Mouse (Mus musculus) forebrain, postnatal 0 days (tissue): Measurements from ENCODE around the gene BC049352. TPM values are rescaled to one million over a fixed set of nuclear protein-coding genes. Genes with fewer than 3 reads are reported as not detected.

Experiments
- ATAC-seq: fragments of 200-750 bp; cut with Nextera tagmentation; 2 replicates; pipeline ENCODE4 v1.8.0; 2017; ENCODE audit warnings: mild to moderate bottlenecking, moderate library complexity
- DNase-seq: peaks from one replicate; pipeline ENCODE4 v3.0.0-alpha.2; 2015
- H3K27ac ChIP-seq: fragments of 300-500 bp; sonication (generic); 2 replicates; pipeline ENCODE4 v1.5.1; 2014; ENCODE audit warnings: low read depth, mild to moderate bottlenecking, antibody characterized with exemption, low read length, moderate library complexity, mixed read lengths
- H3K27me3 ChIP-seq: fragments of 300-500 bp; sonication (generic); 2 replicates; pipeline ENCODE4 v1.6.1; 2014; ENCODE audit warnings: mild to moderate bottlenecking, low read length, mixed read lengths; ENCODE audit not compliant: insufficient read depth
- H3K36me3 ChIP-seq: fragments of 300-500 bp; sonication (generic); 2 replicates; pipeline ENCODE4 v1.6.1; 2014; ENCODE audit warnings: mild to moderate bottlenecking, moderate library complexity; ENCODE audit not compliant: insufficient read depth
- H3K4me1 ChIP-seq: fragments of 300-500 bp; sonication (generic); 2 replicates; pipeline ENCODE4 v1.6.1; 2014; ENCODE audit warnings: antibody characterized with exemption; ENCODE audit not compliant: insufficient read depth
- H3K4me2 ChIP-seq: fragments of 300-500 bp; sonication (generic); 2 replicates; pipeline ENCODE4 v1.6.1; 2014; ENCODE audit warnings: low read depth, mild to moderate bottlenecking, moderate library complexity
- H3K4me3 ChIP-seq: fragments of 300-500 bp; sonication (generic); 2 replicates; pipeline ENCODE4 v1.5.1; 2014; ENCODE audit warnings: low read depth, low read length, mixed read lengths
- H3K9ac ChIP-seq: fragments of 300-500 bp; sonication (generic); 2 replicates; pipeline ENCODE4 v1.6.1; 2014; ENCODE audit warnings: mild to moderate bottlenecking
- H3K9me3 ChIP-seq: fragments of 300-500 bp; sonication (generic); 2 replicates; pipeline ENCODE4 v1.6.1; 2016; ENCODE audit warnings: low read length
- CTCF ChIP-seq: sonication (generic); IDR thresholded peaks from 2 replicates; pipeline ENCODE4 v1.5.1; 2016; ENCODE audit warnings: antibody characterized with exemption, control low read depth, low read depth
- WGBS: fragments of 180-500 bp; shearing (Covaris S2); extraction: QIAGEN DNeasy Blood & Tissue Kit; methylation state at CpG from one replicate; pipeline ENCODE4 v1.1.7; 2014; 5-methylcytosine and 5-hydroxymethylcytosine counted together
- polyA plus RNA-seq: library from polyadenylated mRNA; unstranded; fragments of >200 nt; fragmentation: Nextera tagmentation; extraction: Ambion mirVana; gene quantifications from 2 replicates; pipeline ENCODE4 v1.2.1, GENCODE M21; 2015
- total RNA-seq: library from RNA; depleted of rRNA; stranded (reverse); fragments of >200 nt; gene quantifications from 2 replicates; pipeline ENCODE4 v1.2.3, GENCODE M21; 2014

Gene BC049352
- total and polyA plus RNA-seq, 2 experiments from 2014 or later, result 0.28 to 0.38 TPM

DNA sequence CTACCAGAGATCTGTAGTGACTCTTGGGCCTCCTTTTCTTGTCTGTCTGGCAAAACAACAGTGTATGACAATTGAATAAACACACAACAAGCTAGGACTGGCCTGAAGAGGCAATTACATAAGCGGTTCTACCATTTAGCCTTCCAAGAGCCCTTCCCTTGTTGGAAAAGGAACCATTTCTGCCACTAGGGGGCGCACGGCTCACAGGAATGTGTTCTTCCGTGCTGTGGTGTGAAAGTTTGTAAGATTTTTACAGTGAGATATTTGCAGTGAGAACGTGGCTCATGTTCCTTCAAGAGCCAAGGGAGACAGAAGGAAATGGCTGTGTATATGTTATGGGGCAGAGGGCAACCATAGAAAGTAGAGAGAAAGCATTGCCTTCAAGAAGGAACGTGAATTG is 39.8 kb downstream of the BC049352 start:
- no peak overlapping the region for H3K4me3 ChIP-seq
- no peak overlapping the region for H3K27ac ChIP-seq
- WGBS, result 13% methylated on average over 6 of the region's 6 CpGs
- H3K9ac ChIP-seq, result no peak overlapping the region
- peak; percentile 97 for TF ChIP-seq CTCF
- DNase-seq (peak; percentile 93), ATAC-seq (peak; percentile 72)
- H3K4me1 ChIP-seq, result no peaks in the 10 kb centered on the region
- H3K4me2 ChIP-seq, result no peak overlapping the region
- H3K9me3 ChIP-seq, result no peaks in the 10 kb centered on the region
- H3K27me3 ChIP-seq, result no peaks in the 10 kb centered on the region
- no peaks in the 10 kb centered on the region for H3K36me3 ChIP-seq

DNA sequence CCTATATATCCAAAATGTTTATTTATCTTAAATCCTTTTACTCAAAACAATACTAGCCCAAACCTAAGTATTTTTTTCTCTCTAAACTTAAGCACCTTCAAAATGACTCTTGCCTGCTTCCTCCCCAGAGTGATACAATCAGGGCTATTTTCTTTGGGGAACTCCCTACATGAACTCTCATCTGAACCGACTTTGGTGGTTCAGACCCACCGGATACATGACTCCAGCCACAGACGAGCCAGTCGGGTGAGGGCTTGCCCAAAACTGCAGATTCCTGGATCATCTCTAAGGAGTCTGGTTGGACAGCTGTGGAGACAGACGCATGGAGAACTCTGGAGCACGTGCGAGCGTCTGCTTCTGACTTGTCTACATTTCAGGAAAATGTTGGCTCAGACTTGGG is 47.6 kb downstream of the BC049352 start:
- Histone ChIP-seq H3K4me3 (no peak overlapping the region), H3K9me3 (no peaks in the 10 kb centered on the region), H3K36me3 (no peaks in the 10 kb centered on the region), H3K27ac (no peak overlapping the region), H3K4me1 (no peaks in the 10 kb centered on the region), H3K4me2 (no peak overlapping the region), H3K27me3 (no peaks in the 10 kb centered on the region), H3K9ac (no peak overlapping the region)
- DNase-seq, result no peak
- no peak for ATAC-seq
- TF ChIP-seq CTCF, result no peak
- 77% methylated on average over 8 of the region's 8 CpGs for WGBS

GRCm38 (mm10) chr9:45235668-45236227 is 53.9 kb downstream of the BC049352 start:
- Histone ChIP-seq H3K4me2 (no peak overlapping the region), H3K4me1 (no peaks in the 10 kb centered on the region), H3K27ac (no peak overlapping the region), H3K9ac (no peak overlapping the region), H3K4me3 (no peak overlapping the region), H3K9me3 (no peaks in the 10 kb centered on the region), H3K27me3 (no peaks in the 10 kb centered on the region), H3K36me3 (no peaks in the 10 kb centered on the region)
- TF ChIP-seq CTCF, result no peak
- ATAC-seq (no peak), DNase-seq (no peak)
- WGBS, result 83% methylated on average over 6 of the region's 6 CpGs

DNA sequence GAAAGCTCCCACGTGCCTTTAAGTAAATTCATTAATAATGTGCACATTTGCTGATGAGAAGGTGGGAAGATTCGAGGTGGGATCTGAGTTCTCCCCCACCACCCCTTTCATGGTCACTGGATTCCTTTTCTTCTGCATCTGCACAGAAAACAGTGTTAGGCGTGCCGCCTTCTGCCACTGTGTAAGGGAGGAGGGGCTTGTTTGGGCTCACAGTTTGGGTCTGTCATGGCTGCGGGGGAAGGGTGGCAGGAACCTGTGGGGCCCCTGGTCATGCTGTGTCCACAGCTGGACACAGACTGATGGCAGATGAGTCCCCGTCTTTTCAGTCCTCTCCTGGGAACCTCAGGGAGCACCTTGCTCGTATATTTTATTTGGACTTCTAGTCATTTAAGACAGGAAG is 54.9 kb downstream of the BC049352 start:
- TF ChIP-seq CTCF, result no peak
- Histone ChIP-seq H3K36me3 (no peaks in the 10 kb centered on the region), H3K9me3 (no peaks in the 10 kb centered on the region), H3K27me3 (no peaks in the 10 kb centered on the region), H3K27ac (no peak overlapping the region), H3K4me3 (no peak overlapping the region), H3K9ac (no peak overlapping the region), H3K4me2 (no peak overlapping the region), H3K4me1 (no peaks in the 10 kb centered on the region)
- 46% methylated on average over 7 of the region's 7 CpGs for WGBS
- ATAC-seq, result no peak
- no peak for DNase-seq

DNA sequence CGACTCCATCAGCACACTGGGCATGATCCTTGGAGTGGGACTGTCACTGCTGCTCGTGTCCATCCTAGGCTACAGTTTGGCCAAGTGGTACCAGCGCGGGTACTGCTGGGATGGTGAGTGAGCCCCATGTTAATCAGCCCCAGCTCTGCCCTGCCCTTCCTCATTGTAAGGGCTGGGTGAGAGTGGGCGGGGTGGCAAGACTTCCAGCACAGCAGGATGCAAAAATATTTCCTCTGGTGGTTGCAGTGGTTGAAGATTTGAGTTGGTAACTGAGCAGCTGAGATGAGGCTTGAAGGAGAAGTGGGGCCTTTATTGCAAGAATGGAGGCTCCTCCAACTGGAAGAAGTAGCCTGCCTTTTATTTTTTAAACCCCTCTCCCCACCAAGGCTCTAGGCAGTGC is 59.6 kb downstream of the BC049352 start:
- 86% methylated on average over 5 of the region's 5 CpGs for WGBS
- ATAC-seq (no peak), DNase-seq (no peak)
- Histone ChIP-seq H3K4me2 (no peak overlapping the region), H3K9ac (no peak overlapping the region), H3K27ac (no peak overlapping the region), H3K9me3 (no peaks in the 10 kb centered on the region), H3K4me1 (no peaks in the 10 kb centered on the region), H3K36me3 (no peaks in the 10 kb centered on the region), H3K4me3 (no peak overlapping the region), H3K27me3 (no peaks in the 10 kb centered on the region)
- no peak for TF ChIP-seq CTCF

- H3K27me3 ChIP-seq, result no peaks in the 10 kb centered on the region
- no peaks in the 10 kb centered on the region for H3K4me1 ChIP-seq
- ATAC-seq, result no peak
- H3K36me3 ChIP-seq, result no peaks in the 10 kb centered on the region
- no peak overlapping the region for H3K9ac ChIP-seq
- no peaks in the 10 kb centered on the region for H3K9me3 ChIP-seq
- DNase-seq, result no peak
- WGBS, result 76% methylated on average over 1 of the region's 1 CpGs
- no peak overlapping the region for H3K4me3 ChIP-seq
- no peak overlapping the region for H3K27ac ChIP-seq
- TF ChIP-seq CTCF, result no peak
- H3K4me2 ChIP-seq, result no peak overlapping the region
Observed at GRCm38 (mm10) chr9:45245432-45245831, 63.6 kb downstream of the BC049352 start.

GRCm38 (mm10) chr9:45246060-45246459 is 64.3 kb downstream of the BC049352 start:
- 91% methylated on average over 6 of the region's 6 CpGs for WGBS
- H3K9ac ChIP-seq, result no peak overlapping the region
- ATAC-seq (no peak), DNase-seq (no peak)
- no peak for TF ChIP-seq CTCF
- no peaks in the 10 kb centered on the region for H3K4me1 ChIP-seq
- H3K27me3 ChIP-seq, result no peaks in the 10 kb centered on the region
- H3K9me3 ChIP-seq, result no peaks in the 10 kb centered on the region
- H3K36me3 ChIP-seq, result no peaks in the 10 kb centered on the region
- no peak overlapping the region for H3K4me2 ChIP-seq
- no peak overlapping the region for H3K4me3 ChIP-seq
- no peak overlapping the region for H3K27ac ChIP-seq
